Mouse (Mus musculus): ENCODE results near the gene Ednra. TPM values are rescaled to one million over a fixed set of nuclear protein-coding genes. Genes with fewer than 3 reads are reported as not detected.

Gene Ednra
- polyA plus RNA-seq, 1 experiment: 2.4 TPM

- Histone ChIP-seq H3K4me3 (ENCODE audit: low read depth, low read length) (no peak overlapping the region), H3K4me1 (ENCODE audit: control insufficient read depth, insufficient read depth, insufficient read length, low read length) (no peaks in the 10 kb centered on the region), H3K27me3 (ENCODE audit: control insufficient read depth, insufficient read depth, low read length) (no peaks in the 10 kb centered on the region), H3K36me3 (ENCODE audit: control insufficient read depth, insufficient read depth, low read length) (no peaks in the 10 kb centered on the region), H3K27ac (ENCODE audit: insufficient read depth, low read depth, low read length) (no peak overlapping the region)
- TF ChIP-seq POLR2A (IDR thresholded peaks at IDR 0.05; ENCODE audit: low read depth, low read length): no peak
- TF ChIP-seq CTCF (IDR thresholded peaks at IDR 0.05; ENCODE audit: extremely low read depth, insufficient read length, insufficient replicate concordance, low read depth, low read length): no peak
- WGBS: 88% methylated on average over 6 of the region's 6 CpGs
Measured at GRCm38 (mm10) chr8:77741050-77741777, 16.9 kb upstream of the Ednra start.

DNA sequence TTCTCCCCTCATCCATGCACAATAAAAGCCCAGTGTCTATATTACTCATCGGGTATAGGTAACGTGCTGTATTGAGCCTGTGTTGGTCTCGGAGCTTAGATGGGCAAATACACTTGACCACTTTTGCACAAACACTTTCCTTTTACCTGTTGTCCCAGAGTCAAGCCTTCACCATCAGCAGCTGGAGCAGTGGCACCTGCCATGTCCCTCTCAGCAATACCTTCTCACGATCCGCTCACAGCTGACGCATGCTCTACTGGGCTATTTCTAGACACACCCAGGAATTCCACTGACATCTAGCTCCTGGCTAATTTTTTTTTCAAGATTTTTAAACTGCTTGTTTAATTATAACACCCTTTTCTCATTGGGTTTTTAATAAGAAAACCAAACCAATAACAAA is 14.2 kb upstream of the Ednra start:
- Histone ChIP-seq H3K36me3 (ENCODE audit: control insufficient read depth, insufficient read depth, low read length) (no peaks in the 10 kb centered on the region), H3K27ac (ENCODE audit: insufficient read depth, low read depth, low read length) (no peak overlapping the region)

GRCm38 (mm10) chr8:77737327-77737726 is 13.1 kb upstream of the Ednra start:
- Histone ChIP-seq H3K27me3 (ENCODE audit: control insufficient read depth, insufficient read depth, low read length) (no peaks in the 10 kb centered on the region), H3K4me3 (ENCODE audit: low read depth, low read length) (no peak overlapping the region), H3K4me1 (ENCODE audit: control insufficient read depth, insufficient read depth, insufficient read length, low read length) (no peaks in the 10 kb centered on the region), H3K27ac (ENCODE audit: insufficient read depth, low read depth, low read length) (no peak overlapping the region), H3K36me3 (ENCODE audit: control insufficient read depth, insufficient read depth, low read length) (no peaks in the 10 kb centered on the region)
- no peak for TF ChIP-seq CTCF (IDR thresholded peaks at IDR 0.05; ENCODE audit: extremely low read depth, insufficient read length, insufficient replicate concordance, low read depth, low read length)
- TF ChIP-seq POLR2A (IDR thresholded peaks at IDR 0.05; ENCODE audit: low read depth, low read length): no peak
- WGBS: 57% methylated on average over 9 of the region's 9 CpGs

More for the DNA sequence above, 14.2 kb upstream of the Ednra start:
- H3K27me3 ChIP-seq (ENCODE audit: control insufficient read depth, insufficient read depth, low read length): no peaks in the 10 kb centered on the region
- 85% methylated on average over 6 of the region's 6 CpGs for WGBS
- TF ChIP-seq CTCF (IDR thresholded peaks at IDR 0.05; ENCODE audit: extremely low read depth, insufficient read length, insufficient replicate concordance, low read depth, low read length) (no peak), POLR2A (IDR thresholded peaks at IDR 0.05; ENCODE audit: low read depth, low read length) (no peak)
- H3K4me3 ChIP-seq (ENCODE audit: low read depth, low read length): no peak overlapping the region
- no peaks in the 10 kb centered on the region for H3K4me1 ChIP-seq (ENCODE audit: control insufficient read depth, insufficient read depth, insufficient read length, low read length)

- Histone ChIP-seq H3K4me1 (ENCODE audit: control insufficient read depth, insufficient read depth, insufficient read length, low read length) (no peaks in the 10 kb centered on the region), H3K36me3 (ENCODE audit: control insufficient read depth, insufficient read depth, low read length) (no peaks in the 10 kb centered on the region), H3K4me3 (ENCODE audit: low read depth, low read length) (no peak overlapping the region), H3K27ac (ENCODE audit: insufficient read depth, low read depth, low read length) (no peak overlapping the region), H3K27me3 (ENCODE audit: control insufficient read depth, insufficient read depth, low read length) (no peaks in the 10 kb centered on the region)
- no peak for TF ChIP-seq POLR2A (IDR thresholded peaks at IDR 0.05; ENCODE audit: low read depth, low read length)
- no peak for TF ChIP-seq CTCF (IDR thresholded peaks at IDR 0.05; ENCODE audit: extremely low read depth, insufficient read length, insufficient replicate concordance, low read depth, low read length)
- WGBS: 76% methylated on average over 2 of the region's 2 CpGs
Measured at GRCm38 (mm10) chr8:77733792-77734191, 9.5 kb upstream of the Ednra start.

DNA sequence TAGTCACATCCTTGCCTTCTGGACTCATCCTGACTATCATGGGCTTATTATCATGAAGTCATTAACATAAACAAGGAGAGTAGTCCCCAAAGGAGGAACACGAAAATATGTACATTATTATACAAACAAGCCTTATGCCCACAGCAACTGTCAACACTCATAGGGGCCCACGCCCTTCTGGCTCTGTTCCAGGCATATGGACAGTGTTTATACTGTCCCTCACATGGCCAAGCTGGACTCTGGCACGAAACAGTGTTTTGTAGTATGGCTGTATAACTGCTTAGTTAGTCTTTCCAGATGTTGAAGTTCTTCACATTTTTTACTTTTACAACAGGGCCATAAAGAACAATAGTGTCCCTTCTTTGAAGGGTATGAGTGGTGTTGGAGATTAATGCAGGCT is 8.7 kb upstream of the Ednra start:
- H3K4me3 ChIP-seq (ENCODE audit: low read depth, low read length): no peak overlapping the region
- WGBS: 41% methylated on average over 3 of the region's 3 CpGs
- H3K27me3 ChIP-seq (ENCODE audit: control insufficient read depth, insufficient read depth, low read length): no peaks in the 10 kb centered on the region
- no peaks in the 10 kb centered on the region for H3K36me3 ChIP-seq (ENCODE audit: control insufficient read depth, insufficient read depth, low read length)
- no peak overlapping the region for H3K27ac ChIP-seq (ENCODE audit: insufficient read depth, low read depth, low read length)
- no peaks in the 10 kb centered on the region for H3K4me1 ChIP-seq (ENCODE audit: control insufficient read depth, insufficient read depth, insufficient read length, low read length)
- no peak for TF ChIP-seq POLR2A (IDR thresholded peaks at IDR 0.05; ENCODE audit: low read depth, low read length)
- TF ChIP-seq CTCF (IDR thresholded peaks at IDR 0.05; ENCODE audit: extremely low read depth, insufficient read length, insufficient replicate concordance, low read depth, low read length): no peak

- no peaks in the 10 kb centered on the region for H3K4me1 ChIP-seq (ENCODE audit: control insufficient read depth, insufficient read depth, insufficient read length, low read length)
- H3K27ac ChIP-seq (ENCODE audit: insufficient read depth, low read depth, low read length): no peak overlapping the region
- TF ChIP-seq CTCF (IDR thresholded peaks at IDR 0.05; ENCODE audit: extremely low read depth, insufficient read length, insufficient replicate concordance, low read depth, low read length) (no peak), POLR2A (IDR thresholded peaks at IDR 0.05; ENCODE audit: low read depth, low read length) (no peak)
- no peaks in the 10 kb centered on the region for H3K36me3 ChIP-seq (ENCODE audit: control insufficient read depth, insufficient read depth, low read length)
- H3K4me3 ChIP-seq (ENCODE audit: low read depth, low read length): no peak overlapping the region
- H3K27me3 ChIP-seq (ENCODE audit: control insufficient read depth, insufficient read depth, low read length): no peaks in the 10 kb centered on the region
- WGBS: 67% methylated on average over 5 of the region's 5 CpGs
Measured at GRCm38 (mm10) chr8:77725406-77725805, 1.1 kb upstream of the Ednra start.

DNA sequence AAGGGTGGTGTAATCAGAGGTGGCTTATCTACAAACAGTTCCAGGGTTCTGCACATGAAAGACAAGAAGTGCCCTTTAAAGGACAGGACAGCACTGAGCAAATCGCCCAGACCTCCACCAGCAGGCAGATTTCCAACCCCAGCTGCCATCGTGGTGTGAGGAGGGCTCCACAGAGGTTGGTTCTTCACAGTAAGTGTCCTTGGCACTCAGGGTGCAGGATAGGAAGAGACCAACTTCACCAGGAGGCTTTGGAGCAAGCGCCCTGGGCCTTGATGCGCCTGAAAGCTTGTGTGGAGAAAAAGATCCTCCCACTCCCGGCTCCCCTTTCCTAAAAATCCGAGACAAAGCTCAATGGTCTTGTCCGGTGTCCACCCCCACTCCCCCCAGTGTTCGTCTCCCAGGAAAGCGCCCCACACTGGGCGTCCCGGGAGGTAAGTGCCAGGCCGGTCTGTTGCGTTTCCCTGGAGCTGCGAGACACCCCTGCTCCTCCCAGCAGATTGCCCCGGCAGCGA is 674 bp downstream of the Ednra start:
- WGBS: 6% methylated on average over 16 of the region's 16 CpGs
- Histone ChIP-seq H3K27me3 (ENCODE audit: control insufficient read depth, insufficient read depth, low read length) (no peaks in the 10 kb centered on the region), H3K36me3 (ENCODE audit: control insufficient read depth, insufficient read depth, low read length) (no peaks in the 10 kb centered on the region), H3K27ac (ENCODE audit: insufficient read depth, low read depth, low read length) (peak overlapping the region; percentile 66), H3K4me3 (ENCODE audit: low read depth, low read length) (peak overlapping the region; percentile 61), H3K4me1 (ENCODE audit: control insufficient read depth, insufficient read depth, insufficient read length, low read length) (no peaks in the 10 kb centered on the region)
- TF ChIP-seq POLR2A (IDR thresholded peaks at IDR 0.05; ENCODE audit: low read depth, low read length) (no peak), CTCF (IDR thresholded peaks at IDR 0.05; ENCODE audit: extremely low read depth, insufficient read length, insufficient replicate concordance, low read depth, low read length) (no peak)

Data from small intestine, adult 2 months (tissue).